In genomic region chr16:26078923-26079351, GRCm38 (mm10) we compare ENCODE assay signal across 11 mouse cellular contexts. TPM values are rescaled to one million over a fixed set of nuclear protein-coding genes. Genes with fewer than 3 reads are reported as not detected.
DNase-seq lines count a peak whose midpoint lies in the region; ATAC-seq and TF ChIP-seq lines count a peak whose summit lies in the region.
"Had no signal": no experiment of that assay in that cellular context is flagged by ENCODE, and none has a peak within 500 bp of the region (broad histone marks: within the 10 kb centered on the region; RNA-seq: fewer than 3 reads in every experiment).

No protein-coding gene starts in this region.

- intact Hi-C loops in gastrocnemius, adult 2 months (cut with DNase I) = no loop called here

- H3K27ac ChIP-seq in kidney, adult 2 months (ENCODE audit: insufficient read depth, low read depth, low read length) = peak overlapping the region; percentile 78
- H3K27ac ChIP-seq in neural tube, embryonic 15.5 days (replicated peaks) = no peak overlapping the region
- no peak overlapping the region for H3K27ac ChIP-seq in hindbrain, postnatal 0 days
- H3K27ac ChIP-seq in gastrocnemius, adult 2 months = no peak overlapping the region
- H3K27ac ChIP-seq: forebrain, embryonic 13.5 days; layer of hippocampus, adult 2 months; macrophage had no signal

- no peak for ATAC-seq in neural tube, embryonic 15.5 days (ENCODE audit: low FRiP score)
- ATAC-seq in hindbrain, postnatal 0 days = peak; percentile 73; the same call in 1 of the 2 replicates
- ATAC-seq: forebrain, embryonic 13.5 days had no signal

- no peaks in the 10 kb centered on the region for H3K9me3 ChIP-seq in neural tube, embryonic 15.5 days (replicated peaks)
- no peaks in the 10 kb centered on the region for H3K9me3 ChIP-seq in hindbrain, postnatal 0 days (ENCODE audit: low read length)
- H3K9me3 ChIP-seq: forebrain, embryonic 13.5 days had no signal

- peak; percentile 30 for DNase-seq in kidney, adult 2 months
- DNase-seq in kidney, adult 18-20 months = no peak
- DNase-seq in neural tube, embryonic 10.5 days (ENCODE audit: extremely low spot score, low spot score) = peak; percentile 44
- DNase-seq in hindbrain, postnatal 0 days (ENCODE audit: low spot score) = peak; percentile 27
- peak; percentile 42 for DNase-seq in yolk sac, embryonic 10.5 days (ENCODE audit: low spot score)
- no peak for DNase-seq in right cerebral cortex, adult 2 months (ENCODE audit: low spot score in 2 of 2)
- DNase-seq in gastrocnemius, adult 2 months = no peak

- TF ChIP-seq CTCF in kidney, adult 2 months (conservative IDR thresholded peaks at IDR 0.05; ENCODE audit: insufficient read depth, insufficient read length, low read depth, low read length) = no peak
- TF ChIP-seq CTCF in hindbrain, postnatal 0 days (IDR thresholded peaks at IDR 0.05; ENCODE audit: low read depth) = no peak
- no peak for TF ChIP-seq CTCF in gastrocnemius, adult 2 months (IDR thresholded peaks at IDR 0.05)

- WGBS in kidney, adult 2 months = 20% methylated on average over 7 of the region's 7 CpGs
- 28% methylated on average over 7 of the region's 7 CpGs for WGBS in neural tube, embryonic 15.5 days
- WGBS in hindbrain, postnatal 0 days = 14% methylated on average over 7 of the region's 7 CpGs

- no peaks in the 10 kb centered on the region for H3K27me3 ChIP-seq in kidney, adult 2 months (replicated peaks; ENCODE audit: control insufficient read depth, insufficient read depth, low read length)
- no peaks in the 10 kb centered on the region for H3K27me3 ChIP-seq in neural tube, embryonic 15.5 days (replicated peaks)
- no peaks in the 10 kb centered on the region for H3K27me3 ChIP-seq in hindbrain, postnatal 0 days (ENCODE audit: insufficient read depth, low read length)
- H3K27me3 ChIP-seq: forebrain, embryonic 13.5 days had no signal

- peaks cover 45% of the 10 kb centered on the region for H3K4me1 ChIP-seq in kidney, adult 2 months (ENCODE audit: control insufficient read depth, insufficient read depth, low read length)
- peaks cover 4% of the 10 kb centered on the region; the same call in 1 of the 2 replicates for H3K4me1 ChIP-seq in neural tube, embryonic 15.5 days
- H3K4me1 ChIP-seq in hindbrain, postnatal 0 days (ENCODE audit: insufficient read depth, low read length) = 0 out of 2 replicates have a peak, but pooled peaks cover 5% of the 10 kb centered on the region

- H3K4me3 ChIP-seq in kidney, adult 2 months (ENCODE audit: insufficient read depth, low read depth, low read length) = no peak overlapping the region
- no peak overlapping the region for H3K4me3 ChIP-seq in neural tube, embryonic 15.5 days (replicated peaks)
- no peak overlapping the region for H3K4me3 ChIP-seq in hindbrain, postnatal 0 days (ENCODE audit: low read length)
- no peak overlapping the region for H3K4me3 ChIP-seq in gastrocnemius, adult 2 months
- H3K4me3 ChIP-seq: forebrain, embryonic 13.5 days; layer of hippocampus, adult 2 months had no signal

- TF ChIP-seq POLR2A in kidney, adult 2 months (IDR thresholded peaks at IDR 0.05; ENCODE audit: low read depth, low read length) = no peak

- H3K9ac ChIP-seq in neural tube, embryonic 15.5 days (replicated peaks) = no peak overlapping the region
- H3K9ac ChIP-seq in hindbrain, postnatal 0 days (replicated peaks; ENCODE audit: low read length) = no peak overlapping the region
- H3K9ac ChIP-seq: forebrain, embryonic 13.5 days had no signal

- H3K36me3 ChIP-seq in kidney, adult 2 months (ENCODE audit: control insufficient read depth, insufficient read depth, low read length) = no peaks in the 10 kb centered on the region
- H3K36me3 ChIP-seq in neural tube, embryonic 15.5 days = no peaks in the 10 kb centered on the region
- no peaks in the 10 kb centered on the region for H3K36me3 ChIP-seq in hindbrain, postnatal 0 days (ENCODE audit: insufficient read depth, low read length)

- H3K4me2 ChIP-seq in neural tube, embryonic 15.5 days = no peak overlapping the region
- H3K4me2 ChIP-seq in hindbrain, postnatal 0 days (ENCODE audit: low read depth, low read length) = no peak overlapping the region
- H3K4me2 ChIP-seq: forebrain, embryonic 13.5 days had no signal

RNA-seq across cellular contexts. Expression of gene P3h2, which starts 26.6 kb away (rescaled TPM):
- polyA plus RNA-seq in kidney, adult 2 months (2012; rRNA removed) = 54.0 and 60.1 TPM in 2 replicates
- polyA plus RNA-seq in neural tube, embryonic 15.5 days (2015; fragmentation: Nextera tagmentation; extraction: Ambion mirVana) = 1.4 and 1.9 TPM in 2 replicates
- total RNA-seq in hindbrain, postnatal 0 days (2014; rRNA removed) = 0.54 and 1.4 TPM in 2 replicates
- polyA plus RNA-seq in hindbrain, postnatal 0 days (2015; fragmentation: Nextera tagmentation; extraction: Ambion mirVana) = 0.78 and 0.83 TPM in 2 replicates
- total RNA-seq in gastrocnemius, adult 2 months (2021) = 1 to 10 TPM; 4.6 to 7.5 TPM

Comparison
In these comparisons a context has a peak if more than half of its experiments do, and no peak if none do; other contexts are left out.
1. DNase-seq: peak in kidney, adult 2 months (single experiment), neural tube, embryonic 10.5 days (single experiment), hindbrain, postnatal 0 days (single experiment) and yolk sac, embryonic 10.5 days (single experiment); none in kidney, adult 18-20 months (single experiment), right cerebral cortex, adult 2 months (0 of 2) and gastrocnemius, adult 2 months (single experiment).
2. RNA of gene P3h2, which starts 26.6 kb away (polyA plus RNA-seq): 54.0 to 60.1 TPM in kidney, adult 2 months; 1.4 to 1.9 TPM in neural tube, embryonic 15.5 days and 0.78 to 0.83 TPM in hindbrain, postnatal 0 days; every median in the first group is over 10 times any median in the second.